Mouse (Mus musculus) small intestine, adult 2 months (tissue): ENCODE measurements around the gene Tnfaip8l2.

Source experiments
- CTCF ChIP-seq: fragments of 200-500 bp; IDR thresholded peaks from 2 replicates; pipeline ENCODE4 v1.5.1; 2012; ENCODE audit warnings: low read depth, mild to moderate bottlenecking, control low read depth, inconsistent platforms, low read length, moderate library complexity, mixed read lengths; ENCODE audit not compliant: insufficient replicate concordance, insufficient read length; ENCODE audit errors: extremely low read depth
- POLR2A ChIP-seq: fragments of 200-500 bp; IDR thresholded peaks from 2 replicates; pipeline ENCODE4 v1.6.1; 2012; ENCODE audit warnings: low read depth, mild to moderate bottlenecking, control low read depth, inconsistent platforms, low read length, moderate library complexity

DNA sequence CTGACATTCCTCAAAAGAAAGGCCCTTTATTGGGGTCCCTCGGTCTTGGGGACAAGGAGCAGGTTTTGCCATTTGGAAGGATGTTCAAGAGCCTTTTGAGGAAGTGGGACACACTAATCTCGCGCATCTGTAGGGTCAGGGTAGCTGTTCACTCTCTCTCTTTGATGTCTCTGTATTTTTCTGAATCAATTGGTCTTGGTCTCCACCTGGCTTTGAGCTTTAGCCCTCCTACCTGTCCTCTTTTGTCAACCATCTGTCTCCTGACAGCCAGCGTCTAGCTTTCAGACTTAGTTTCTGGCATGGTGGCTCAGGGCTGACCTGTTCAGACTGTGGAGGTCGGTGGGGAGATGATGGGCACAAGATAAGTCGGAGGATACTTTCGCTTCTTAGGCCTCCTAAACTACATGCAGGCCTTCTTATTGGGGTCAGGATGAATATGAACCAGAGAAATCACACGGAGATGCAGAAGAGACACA is 17.4 kb upstream of the Tnfaip8l2 start:
- TF ChIP-seq CTCF = no peak
- TF ChIP-seq POLR2A = no peak
